ENCODE assay signal across 10 mouse cellular contexts in the genomic region with DNA sequence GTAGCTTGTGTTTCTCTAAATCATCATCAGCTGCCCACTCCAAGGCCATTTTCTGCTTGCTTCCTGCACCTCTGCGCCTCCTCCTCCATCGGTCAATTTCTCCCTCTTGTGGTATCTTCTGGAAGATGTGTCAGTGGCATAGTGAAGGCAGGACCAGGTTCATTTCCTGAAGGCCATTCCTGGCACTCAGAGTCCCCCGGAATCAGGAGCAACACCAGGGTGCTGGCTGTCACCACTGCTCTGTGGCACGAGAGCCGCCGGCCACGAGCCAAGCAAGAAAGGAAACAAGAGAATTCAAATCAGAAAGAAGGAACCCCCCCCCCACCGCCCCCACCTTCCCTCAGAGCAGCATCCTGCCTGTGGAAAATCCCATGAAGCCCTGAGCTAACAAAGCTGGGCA. TPM values are rescaled to one million over a fixed set of nuclear protein-coding genes. Genes with fewer than 3 reads are reported as not detected.
DNase-seq lines count a peak whose midpoint lies in the region; ATAC-seq lines count a peak whose summit lies in the region.
"Had no signal": no experiment of that assay in that cellular context is flagged by ENCODE, and none has a peak within 500 bp of the region (broad histone marks: within the 10 kb centered on the region; RNA-seq: fewer than 3 reads in every experiment).

No protein-coding gene starts in this region.

- no peaks in the 10 kb centered on the region for H3K27me3 ChIP-seq in kidney, embryonic 15.5 days
- H3K27me3 ChIP-seq: neural tube, embryonic 15.5 days had no signal

- H3K9ac ChIP-seq in kidney, embryonic 15.5 days: no peak overlapping the region
- H3K9ac ChIP-seq: neural tube, embryonic 15.5 days had no signal

- WGBS in kidney, embryonic 15.5 days: 76% methylated on average over 8 of the region's 8 CpGs

- no peak overlapping the region for H3K4me2 ChIP-seq in kidney, embryonic 15.5 days
- H3K4me2 ChIP-seq: liver, embryonic 11.5 days; neural tube, embryonic 15.5 days had no signal

- no peak overlapping the region for H3K4me3 ChIP-seq in kidney, embryonic 15.5 days (replicated peaks)
- peak overlapping the region; percentile 24; the same call in 1 of the 2 replicates for H3K4me3 ChIP-seq in brown adipose tissue, adult 24 weeks (ENCODE audit: insufficient read depth, low read depth, low read length)
- H3K4me3 ChIP-seq: neural tube, embryonic 15.5 days had no signal

- peaks cover 27% of the 10 kb centered on the region for H3K4me1 ChIP-seq in kidney, embryonic 15.5 days
- H3K4me1 ChIP-seq in brown adipose tissue, adult 24 weeks (ENCODE audit: control insufficient read depth, insufficient read depth, insufficient read length, low read length): peaks cover 30% of the 10 kb centered on the region

- H3K36me3 ChIP-seq in kidney, embryonic 15.5 days: no peaks in the 10 kb centered on the region
- H3K36me3 ChIP-seq: neural tube, embryonic 15.5 days had no signal

- H3K27ac ChIP-seq in kidney, embryonic 15.5 days: no peak overlapping the region
- H3K27ac ChIP-seq in brown adipose tissue, adult 24 weeks (replicated peaks; ENCODE audit: low read depth, low read length): peak overlapping the region; percentile 99
- H3K27ac ChIP-seq: neural tube, embryonic 15.5 days had no signal

- no peaks in the 10 kb centered on the region for H3K9me3 ChIP-seq in kidney, embryonic 15.5 days (replicated peaks)
- H3K9me3 ChIP-seq: neural tube, embryonic 15.5 days had no signal

- no peak for ATAC-seq in kidney, embryonic 15.5 days (replicated peaks; ENCODE audit: low FRiP score)
- no peak for ATAC-seq in erythroblast, adult 5-6 weeks (replicated peaks; ENCODE audit: low FRiP score, poor library complexity, severe bottlenecking)
- ATAC-seq: hindbrain, embryonic 16.5 days had no signal

- peak; percentile 47 for DNase-seq in kidney, adult 11 months
- peak; percentile 20 for DNase-seq in adrenal gland, postnatal 10 days
- peak; percentile 46 for DNase-seq in kidney, adult 9 months
- DNase-seq in frontal cortex, postnatal 14 days (ENCODE audit: low spot score in 2 of 2): no peak

RNA-seq across cellular contexts. Expression of gene Dnah17, which starts 1.7 kb away (rescaled TPM):
- polyA plus RNA-seq in kidney, embryonic 15.5 days (2015; fragmentation: Nextera tagmentation; extraction: Ambion mirVana): 0.17 and 0.22 TPM in 2 replicates
- under 1 TPM; 0.03 to 0.09 TPM for total RNA-seq in adrenal gland, postnatal 10 days (2021)
- not detected in 2 replicates for polyA plus RNA-seq in brown adipose tissue, adult 24 weeks (2012; ENCODE audit: insufficient read depth, insufficient read length, missing spikeins)
- under 0.01 TPM in 1 of 2 replicates, not detected in the other for total RNA-seq in erythroblast, adult 5-6 weeks (2015; ENCODE audit: low replicate concordance)
- not detected in 2 replicates for total RNA-seq in erythroblast, adult 5-6 weeks (2017; ENCODE audit: low replicate concordance)

Comparison
In these comparisons a context has a peak if more than half of its experiments do, and no peak if none do; other contexts are left out.
1. DNase-seq: peak in kidney, adult 11 months (single experiment), adrenal gland, postnatal 10 days (single experiment) and kidney, adult 9 months (single experiment); none in frontal cortex, postnatal 14 days (0 of 2).